Mouse (Mus musculus): Measurements from ENCODE around the gene Rab3a.

DNA sequence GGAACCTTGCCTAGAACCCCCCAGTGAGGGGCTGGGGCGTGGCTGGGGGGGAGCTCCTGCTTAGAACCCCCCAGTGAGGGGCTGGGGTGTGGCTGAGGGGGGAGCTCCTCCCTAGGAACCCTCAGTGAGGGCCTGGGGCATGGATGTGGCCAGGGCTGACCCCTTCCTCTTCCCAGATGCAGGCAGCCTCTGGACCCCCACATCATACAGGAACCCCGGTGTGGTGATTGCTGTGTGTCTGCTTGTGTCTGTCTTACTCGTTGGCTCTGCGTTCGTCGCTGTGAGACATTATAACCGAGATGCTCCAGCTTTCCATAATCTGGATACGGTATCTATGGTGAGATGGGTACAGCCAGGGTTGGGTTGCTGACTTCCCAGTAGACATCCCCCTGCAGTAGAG lies 32.9 kb upstream of the Rab3a start:
- no peak for TF ChIP-seq CTCF (IDR thresholded peaks at IDR 0.05; ENCODE audit: control insufficient read depth, insufficient read depth, insufficient read length)
- no peak for TF ChIP-seq USF1 (IDR thresholded peaks at IDR 0.05; ENCODE audit: low read depth)
- no peak for TF ChIP-seq MAX (IDR thresholded peaks at IDR 0.05)

All from C2C12 (cell line).